Mouse (Mus musculus): ENCODE data around the gene Ikbke. TPM values are rescaled to one million over a fixed set of nuclear protein-coding genes. Genes with fewer than 3 reads are reported as not detected.
A peak's percentile ranks its signal among the peaks of the same experiment; 100 is the strongest.

The Ikbke gene
- polyA plus RNA-seq, 1 experiment from 2014 or later: 0.81 TPM

DNA sequence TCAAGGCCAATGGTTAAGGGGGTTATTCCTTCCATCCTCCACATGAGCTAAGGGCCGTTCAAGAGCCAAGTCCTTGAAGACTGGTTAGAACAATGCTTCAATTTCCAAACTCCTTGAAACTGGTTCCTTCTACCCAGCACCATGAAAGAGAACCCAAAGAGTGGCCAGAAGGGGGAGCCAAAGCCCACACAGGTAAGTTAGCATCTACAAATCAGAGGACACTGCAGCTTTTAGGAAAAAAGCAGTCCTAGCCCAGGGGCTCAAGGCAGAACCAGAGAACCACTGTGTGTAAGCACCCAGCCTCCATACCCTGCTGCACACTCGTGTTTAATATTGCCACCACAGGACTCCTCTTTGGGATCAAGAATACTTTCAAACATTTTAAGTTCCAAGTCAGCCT, 11.2 kb upstream of the Ikbke start:
- Histone ChIP-seq H3K4me2 (ENCODE audit: low read depth) (no peak overlapping the region), H3K36me3 (ENCODE audit: control insufficient read depth, insufficient read depth, low read length) (no peaks in the 10 kb centered on the region; the same call in 1 of the 2 replicates), H3K4me3 (ENCODE audit: low read depth, low read length) (no peak overlapping the region), H3K27me3 (ENCODE audit: control insufficient read depth, insufficient read depth, low read length) (no peaks in the 10 kb centered on the region), H3K9ac (ENCODE audit: low read length) (no peak overlapping the region), H3K27ac (ENCODE audit: low read depth, low read length) (no peak overlapping the region), H3K4me1 (ENCODE audit: control insufficient read depth, insufficient read depth, low read length) (no peaks in the 10 kb centered on the region), H3K9me3 (ENCODE audit: control insufficient read depth, low read length) (no peaks in the 10 kb centered on the region)
- ATAC-seq (ENCODE audit: insufficient read depth, low FRiP score, low TSS enrichment): no peak
- peak; percentile 68 for DNase-seq (ENCODE audit: low spot score)
- 44% methylated on average over 2 of the region's 2 CpGs for WGBS

GRCm38 (mm10) chr1:131288938-131289337, 9.5 kb upstream of the Ikbke start:
- Histone ChIP-seq H3K9ac (ENCODE audit: low read length) (no peak overlapping the region), H3K27me3 (ENCODE audit: control insufficient read depth, insufficient read depth, low read length) (no peaks in the 10 kb centered on the region), H3K9me3 (ENCODE audit: control insufficient read depth, low read length) (no peaks in the 10 kb centered on the region), H3K36me3 (ENCODE audit: control insufficient read depth, insufficient read depth, low read length) (no peaks in the 10 kb centered on the region; the same call in 1 of the 2 replicates), H3K4me2 (ENCODE audit: low read depth) (no peak overlapping the region), H3K27ac (ENCODE audit: low read depth, low read length) (no peak overlapping the region), H3K4me1 (ENCODE audit: control insufficient read depth, insufficient read depth, low read length) (no peaks in the 10 kb centered on the region), H3K4me3 (ENCODE audit: low read depth, low read length) (no peak overlapping the region)
- ATAC-seq (ENCODE audit: insufficient read depth, low FRiP score, low TSS enrichment): no peak
- WGBS: 90% methylated on average over 6 of the region's 6 CpGs
- no peak for DNase-seq (ENCODE audit: low spot score)

- Histone ChIP-seq H3K4me1 (ENCODE audit: control insufficient read depth, insufficient read depth, low read length) (no peaks in the 10 kb centered on the region), H3K27ac (ENCODE audit: low read depth, low read length) (no peak overlapping the region), H3K9me3 (ENCODE audit: control insufficient read depth, low read length) (no peaks in the 10 kb centered on the region), H3K4me2 (ENCODE audit: low read depth) (no peak overlapping the region), H3K4me3 (ENCODE audit: low read depth, low read length) (no peak overlapping the region), H3K27me3 (ENCODE audit: control insufficient read depth, insufficient read depth, low read length) (no peaks in the 10 kb centered on the region), H3K36me3 (ENCODE audit: control insufficient read depth, insufficient read depth, low read length) (no peaks in the 10 kb centered on the region; the same call in 1 of the 2 replicates), H3K9ac (ENCODE audit: low read length) (no peak overlapping the region)
- DNase-seq (ENCODE audit: low spot score) (no peak), ATAC-seq (ENCODE audit: insufficient read depth, low FRiP score, low TSS enrichment) (no peak)
- 69% methylated on average over 2 of the region's 2 CpGs for WGBS
Observed at GRCm38 (mm10) chr1:131287267-131287666, 7.9 kb upstream of the Ikbke start.

DNA sequence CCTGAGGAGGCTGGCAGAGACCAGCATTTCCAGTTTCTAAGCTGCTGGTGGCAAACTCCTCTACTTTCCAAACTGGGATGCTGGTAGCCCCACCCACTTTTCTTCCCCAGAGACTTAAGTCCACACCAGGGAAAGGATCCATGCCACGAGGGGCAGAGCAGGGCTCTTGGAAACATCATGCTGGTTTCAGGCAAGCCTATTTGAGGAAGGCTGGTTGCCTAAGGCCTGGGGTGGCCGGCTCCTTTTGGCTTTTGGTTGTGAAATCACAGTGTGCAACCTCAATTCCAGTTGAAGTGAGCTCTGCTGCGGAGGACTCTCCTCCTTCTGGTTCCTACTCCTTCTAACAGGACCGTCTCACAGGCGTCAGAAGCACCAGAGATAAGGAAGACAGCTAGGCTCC, 7.4 kb upstream of the Ikbke start:
- WGBS: 86% methylated on average over 5 of the region's 5 CpGs
- no peaks in the 10 kb centered on the region; the same call in 1 of the 2 replicates for H3K36me3 ChIP-seq (ENCODE audit: control insufficient read depth, insufficient read depth, low read length)
- ATAC-seq (ENCODE audit: insufficient read depth, low FRiP score, low TSS enrichment) (no peak), DNase-seq (ENCODE audit: low spot score) (no peak)
- no peaks in the 10 kb centered on the region for H3K4me1 ChIP-seq (ENCODE audit: control insufficient read depth, insufficient read depth, low read length)
- H3K4me2 ChIP-seq (ENCODE audit: low read depth): no peak overlapping the region
- no peaks in the 10 kb centered on the region for H3K9me3 ChIP-seq (ENCODE audit: control insufficient read depth, low read length)
- H3K27ac ChIP-seq (ENCODE audit: low read depth, low read length): no peak overlapping the region
- H3K27me3 ChIP-seq (ENCODE audit: control insufficient read depth, insufficient read depth, low read length): no peaks in the 10 kb centered on the region
- no peak overlapping the region for H3K4me3 ChIP-seq (ENCODE audit: low read depth, low read length)
- H3K9ac ChIP-seq (ENCODE audit: low read length): no peak overlapping the region

DNA sequence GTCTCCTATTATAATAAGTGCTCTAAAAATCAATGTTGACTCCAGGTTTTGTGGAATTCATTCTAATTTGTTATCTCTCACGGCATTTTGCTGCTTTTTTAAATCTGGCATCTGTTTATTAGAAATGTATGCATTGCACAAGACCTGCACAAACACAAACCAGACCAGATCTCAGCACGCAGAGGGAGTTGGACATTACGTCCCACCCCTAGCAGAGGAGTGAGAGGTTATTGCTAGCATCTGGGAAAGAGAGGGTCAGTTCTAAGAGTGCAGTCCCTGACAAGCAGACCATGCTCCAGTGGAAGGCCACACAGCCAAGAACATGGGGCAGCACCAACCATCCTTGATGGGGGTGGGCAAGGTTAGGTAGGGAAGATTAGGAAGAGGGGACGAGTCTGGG, 5.2 kb upstream of the Ikbke start:
- Histone ChIP-seq H3K4me2 (ENCODE audit: low read depth) (no peak overlapping the region), H3K4me1 (ENCODE audit: control insufficient read depth, insufficient read depth, low read length) (no peaks in the 10 kb centered on the region), H3K9me3 (ENCODE audit: control insufficient read depth, low read length) (no peaks in the 10 kb centered on the region), H3K27me3 (ENCODE audit: control insufficient read depth, insufficient read depth, low read length) (no peaks in the 10 kb centered on the region), H3K9ac (ENCODE audit: low read length) (no peak overlapping the region), H3K36me3 (ENCODE audit: control insufficient read depth, insufficient read depth, low read length) (no peaks in the 10 kb centered on the region; the same call in 1 of the 2 replicates), H3K4me3 (ENCODE audit: low read depth, low read length) (no peak overlapping the region), H3K27ac (ENCODE audit: low read depth, low read length) (no peak overlapping the region)
- ATAC-seq (ENCODE audit: insufficient read depth, low FRiP score, low TSS enrichment) (no peak), DNase-seq (ENCODE audit: low spot score) (no peak)
- 82% methylated on average over 4 of the region's 4 CpGs for WGBS

DNA sequence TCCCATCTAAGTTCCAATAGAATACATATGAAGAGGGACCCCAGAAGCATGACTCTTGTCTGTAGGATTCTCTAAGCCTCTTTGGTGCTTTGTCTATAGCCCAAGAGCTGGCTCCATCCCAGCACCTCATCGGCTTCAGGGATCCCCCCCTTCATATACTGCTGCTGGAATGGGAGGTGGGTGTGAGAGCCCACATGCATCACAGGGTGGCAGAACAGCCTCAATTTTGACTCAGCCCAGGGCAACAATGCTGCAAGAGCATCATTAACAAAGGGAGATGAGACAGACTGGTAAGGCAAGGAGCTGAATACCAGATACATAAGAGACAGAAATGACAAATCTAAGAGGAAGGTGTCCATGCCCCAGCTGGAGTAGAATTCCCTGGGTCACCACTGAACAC, 4.8 kb upstream of the Ikbke start:
- no peaks in the 10 kb centered on the region for H3K4me1 ChIP-seq (ENCODE audit: control insufficient read depth, insufficient read depth, low read length)
- 84% methylated on average over 1 of the region's 1 CpGs for WGBS
- no peaks in the 10 kb centered on the region for H3K27me3 ChIP-seq (ENCODE audit: control insufficient read depth, insufficient read depth, low read length)
- no peaks in the 10 kb centered on the region for H3K36me3 ChIP-seq (ENCODE audit: control insufficient read depth, insufficient read depth, low read length)
- no peak overlapping the region for H3K9ac ChIP-seq (ENCODE audit: low read length)
- H3K27ac ChIP-seq (ENCODE audit: low read depth, low read length): no peak overlapping the region
- no peak overlapping the region for H3K4me3 ChIP-seq (ENCODE audit: low read depth, low read length)
- ATAC-seq (ENCODE audit: insufficient read depth, low FRiP score, low TSS enrichment) (no peak), DNase-seq (ENCODE audit: low spot score) (no peak)
- no peaks in the 10 kb centered on the region for H3K9me3 ChIP-seq (ENCODE audit: control insufficient read depth, low read length)
- H3K4me2 ChIP-seq (ENCODE audit: low read depth): no peak overlapping the region

DNA sequence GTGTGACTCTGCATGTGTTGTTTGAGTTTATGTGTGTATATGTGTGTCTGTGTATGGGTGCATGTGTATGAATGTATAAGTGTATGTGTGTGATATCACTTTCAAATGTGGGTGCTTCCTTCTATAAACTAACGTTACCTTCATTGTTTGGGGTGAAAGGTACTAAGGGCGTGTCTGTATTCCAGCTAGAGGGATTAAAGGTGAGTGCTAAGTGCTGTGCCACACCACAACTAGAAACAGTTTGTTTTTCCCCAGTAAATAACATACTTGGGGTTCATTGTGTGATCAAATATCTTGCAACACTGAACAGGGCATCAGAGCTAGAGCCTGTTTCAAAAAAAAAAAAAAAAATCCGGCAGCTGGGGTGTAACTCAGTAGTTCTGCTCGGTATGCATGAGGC, 2.3 kb upstream of the Ikbke start:
- no peaks in the 10 kb centered on the region; the same call in 1 of the 2 replicates for H3K4me1 ChIP-seq (ENCODE audit: control insufficient read depth, insufficient read depth, low read length)
- no peak overlapping the region for H3K4me2 ChIP-seq (ENCODE audit: low read depth)
- no peak overlapping the region for H3K9ac ChIP-seq (ENCODE audit: low read length)
- no peak overlapping the region for H3K4me3 ChIP-seq (ENCODE audit: low read depth, low read length)
- no peaks in the 10 kb centered on the region for H3K36me3 ChIP-seq (ENCODE audit: control insufficient read depth, insufficient read depth, low read length)
- H3K9me3 ChIP-seq (ENCODE audit: control insufficient read depth, low read length): no peaks in the 10 kb centered on the region
- DNase-seq (ENCODE audit: low spot score): no peak
- ATAC-seq (ENCODE audit: insufficient read depth, low FRiP score, low TSS enrichment): no peak
- 74% methylated on average over 4 of the region's 4 CpGs for whole genome bisulfite sequencing
- H3K27me3 ChIP-seq (ENCODE audit: control insufficient read depth, insufficient read depth, low read length): no peaks in the 10 kb centered on the region
- no peak overlapping the region for H3K27ac ChIP-seq (ENCODE audit: low read depth, low read length)

GRCm38 (mm10) chr1:131280280-131280679, 874 bp upstream of the Ikbke start:
- WGBS: 73% methylated on average over 3 of the region's 3 CpGs
- Histone ChIP-seq H3K9me3 (ENCODE audit: control insufficient read depth, low read length) (no peaks in the 10 kb centered on the region), H3K36me3 (ENCODE audit: control insufficient read depth, insufficient read depth, low read length) (no peaks in the 10 kb centered on the region), H3K4me2 (ENCODE audit: low read depth) (no peak overlapping the region), H3K4me3 (ENCODE audit: low read depth, low read length) (no peak overlapping the region), H3K4me1 (ENCODE audit: control insufficient read depth, insufficient read depth, low read length) (no peaks in the 10 kb centered on the region; the same call in 1 of the 2 replicates), H3K27me3 (ENCODE audit: control insufficient read depth, insufficient read depth, low read length) (no peaks in the 10 kb centered on the region), H3K9ac (ENCODE audit: low read length) (no peak overlapping the region), H3K27ac (ENCODE audit: low read depth, low read length) (no peak overlapping the region)
- ATAC-seq (ENCODE audit: insufficient read depth, low FRiP score, low TSS enrichment) (no peak), DNase-seq (ENCODE audit: low spot score) (no peak)

DNA sequence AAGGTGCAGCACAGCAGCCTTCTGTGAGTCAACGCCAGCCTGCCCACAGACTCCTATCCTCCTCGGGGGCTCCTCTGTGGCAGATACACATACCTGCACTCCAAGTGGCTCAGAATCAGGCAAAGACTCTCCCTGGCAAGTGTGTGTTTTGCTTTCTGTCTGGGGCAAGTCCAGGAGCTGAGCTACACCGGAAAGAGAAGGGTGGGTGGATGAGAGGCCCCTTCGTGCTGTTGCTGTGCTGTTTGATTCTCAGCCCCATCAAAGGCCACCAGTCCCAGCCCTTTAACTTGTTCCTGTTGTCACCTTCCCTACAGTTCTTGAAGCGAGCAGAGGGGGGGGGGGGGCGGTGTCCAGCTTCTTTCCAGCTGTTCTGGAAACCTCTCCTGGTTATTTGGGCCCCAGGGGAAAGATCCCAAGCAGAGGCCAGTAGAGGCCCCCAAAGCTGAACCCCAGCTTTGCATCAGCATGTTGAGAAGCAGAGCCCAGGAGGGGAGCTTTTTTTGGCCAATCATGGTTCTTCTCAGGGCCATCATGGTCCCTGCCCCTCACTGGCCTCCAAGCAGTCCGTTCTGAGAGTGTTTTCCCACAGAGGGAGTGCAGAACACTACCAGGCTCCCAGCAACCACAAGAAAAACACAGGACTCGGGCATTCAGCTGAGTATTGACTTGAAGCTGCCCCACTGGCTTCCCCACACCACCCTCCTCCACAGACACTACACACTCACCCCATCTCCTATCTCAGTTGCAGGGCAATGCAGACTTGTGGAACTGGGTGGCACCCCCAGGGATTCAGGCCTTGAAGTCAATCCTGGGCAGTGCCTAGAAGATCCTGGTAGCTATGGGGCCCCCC, 575 bp downstream of the Ikbke start:
- DNase-seq (ENCODE audit: low spot score): no peak

More for the DNA sequence above, 575 bp downstream of the Ikbke start:
- Histone ChIP-seq H3K27me3 (ENCODE audit: control insufficient read depth, insufficient read depth, low read length) (no peaks in the 10 kb centered on the region), H3K9ac (ENCODE audit: low read length) (no peak overlapping the region), H3K9me3 (ENCODE audit: control insufficient read depth, low read length) (no peaks in the 10 kb centered on the region), H3K36me3 (ENCODE audit: control insufficient read depth, insufficient read depth, low read length) (no peaks in the 10 kb centered on the region), H3K4me3 (ENCODE audit: low read depth, low read length) (no peak overlapping the region), H3K4me1 (ENCODE audit: control insufficient read depth, insufficient read depth, low read length) (no peaks in the 10 kb centered on the region; the same call in 1 of the 2 replicates), H3K4me2 (ENCODE audit: low read depth) (0 out of 2 replicates have a peak overlapping the region, but pooled peaks have one; percentile 3), H3K27ac (ENCODE audit: low read depth, low read length) (no peak overlapping the region)
- no peak for ATAC-seq (ENCODE audit: insufficient read depth, low FRiP score, low TSS enrichment)
- 47% methylated on average over 8 of the region's 8 CpGs for WGBS

Data from neural tube, embryonic 11.5 days (tissue).